Mouse (Mus musculus): Measurements from ENCODE around the gene Washc3. TPM values are rescaled to one million over a fixed set of nuclear protein-coding genes. Genes with fewer than 3 reads are reported as not detected.

Gene Washc3
- 116 TPM for polyA plus RNA-seq (2017; shearing (Covaris generic))

DNA sequence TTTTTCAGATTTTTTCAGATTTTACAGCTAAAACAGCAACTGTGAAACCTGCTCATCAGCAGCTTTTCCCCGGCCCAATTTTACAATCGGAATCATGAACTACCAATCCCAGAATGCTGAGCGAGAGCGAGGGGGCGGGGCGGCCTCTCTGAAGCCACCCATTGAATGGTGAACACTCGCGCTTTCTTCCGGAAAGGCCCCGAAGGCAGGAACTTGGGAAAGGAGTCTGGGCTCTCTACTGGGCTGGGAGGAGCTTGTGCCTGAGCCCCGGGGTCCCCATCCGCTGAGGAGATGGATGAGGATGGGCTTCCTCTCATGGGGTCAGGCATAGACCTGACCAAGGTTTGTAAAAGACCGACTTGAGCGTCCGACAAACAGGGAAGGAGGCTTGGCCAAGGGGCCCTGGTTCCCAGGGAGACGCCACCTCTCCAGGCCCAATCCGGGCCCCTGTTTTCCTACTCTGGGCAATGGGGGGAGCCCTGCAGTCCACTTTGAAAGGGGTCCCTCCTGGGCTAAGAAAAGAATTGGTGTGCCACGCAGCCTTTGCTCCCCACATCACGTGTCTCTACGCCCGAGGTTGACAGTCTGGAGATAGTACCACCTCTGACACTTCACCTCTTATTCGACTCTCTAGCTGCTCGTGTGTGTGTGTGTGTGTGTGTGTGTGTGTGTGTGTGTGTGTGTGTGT lies at the start of gene Washc3:
Gene Washc3, plus strand, starts transcription at position 143 of the 688 bp plus-strand sequence.

Other genes starting within 250 kb of the Washc3 start
- gene Pmch, start 110.0 kb upstream of the Washc3 start, polyA plus RNA-seq (2017; shearing (Covaris generic)), result 0.24 TPM
- 0.68 TPM for gene Parpbp, start 54.2 kb upstream of the Washc3 start, polyA plus RNA-seq (2017; shearing (Covaris generic))
- gene Nup37, start 54.1 kb upstream of the Washc3 start, polyA plus RNA-seq (2017; shearing (Covaris generic)), result 29.5 TPM
- 0.37 TPM for gene Dram1, start 178.0 kb downstream of the Washc3 start, polyA plus RNA-seq (2017; shearing (Covaris generic))
- gene Gnptab, start 178.0 kb downstream of the Washc3 start, polyA plus RNA-seq (2017; shearing (Covaris generic)), result 21.9 TPM

Data from CD4-positive, CD25-positive, alpha-beta regulatory T cell (primary cell).